Mouse (Mus musculus) hindbrain, embryonic 15.5 days (tissue): ENCODE measurements around the gene Jhy. TPM values are rescaled to one million over a fixed set of nuclear protein-coding genes. Genes with fewer than 3 reads are reported as not detected.

ENCODE experiments used
- ATAC-seq: fragments of 200-750 bp; cut with Nextera tagmentation; 2 replicates; pipeline ENCODE4 v1.8.0; 2017; ENCODE audit warnings: low read depth, moderate number of reproducible peaks, moderate TSS enrichment; ENCODE audit not compliant: low FRiP score
- H3K27ac ChIP-seq: fragments of 300-500 bp; sonication (generic); replicated peaks from 2 replicates; pipeline ENCODE4 v1.5.1; 2015; ENCODE audit warnings: mild to moderate bottlenecking, inconsistent platforms
- H3K27me3 ChIP-seq: fragments of 300-500 bp; sonication (generic); 2 replicates; pipeline ENCODE4 v1.6.1; 2015; ENCODE audit warnings: control low read depth, inconsistent platforms
- H3K36me3 ChIP-seq: fragments of 300-500 bp; sonication (generic); 2 replicates; pipeline ENCODE4 v1.6.1; 2015; ENCODE audit warnings: control low read depth, inconsistent platforms
- H3K4me1 ChIP-seq: fragments of 300-500 bp; sonication (generic); replicated peaks from 2 replicates; pipeline ENCODE4 v1.6.1; 2015; ENCODE audit warnings: control low read depth, inconsistent platforms
- H3K4me2 ChIP-seq: fragments of 300-500 bp; sonication (generic); 2 replicates; pipeline ENCODE4 v1.6.1; 2015; ENCODE audit warnings: moderate library complexity, mild to moderate bottlenecking, inconsistent platforms
- H3K4me3 ChIP-seq: fragments of 300-500 bp; sonication (generic); 2 replicates; pipeline ENCODE4 v1.5.1; 2015; ENCODE audit warnings: mild to moderate bottlenecking, inconsistent platforms
- H3K9ac ChIP-seq: fragments of 300-500 bp; sonication (generic); 2 replicates; pipeline ENCODE4 v1.6.1; 2015; ENCODE audit warnings: inconsistent platforms
- H3K9me3 ChIP-seq: fragments of 300-500 bp; sonication (generic); 2 replicates; pipeline ENCODE4 v1.6.1; 2016; ENCODE audit warnings: control low read depth, inconsistent platforms
- WGBS: fragments of 180-500 bp; shearing (Covaris S2); methylation state at CpG from one replicate; pipeline ENCODE4 v1.1.7; 2015; 5-methylcytosine and 5-hydroxymethylcytosine counted together
- polyA plus RNA-seq: library from polyadenylated mRNA; unstranded; fragments of >200 nt; fragmentation: Nextera tagmentation; extraction: Ambion mirVana; gene quantifications from 2 replicates; pipeline ENCODE4 v1.2.1, GENCODE M21; 2015

Gene Jhy
- polyA plus RNA-seq, 1 experiment from 2014 or later, result 1.3 TPM

- Histone ChIP-seq H3K27ac (no peak overlapping the region), H3K9ac (no peak overlapping the region), H3K4me3 (no peak overlapping the region), H3K9me3 (no peaks in the 10 kb centered on the region), H3K4me2 (no peak overlapping the region), H3K4me1 (peaks cover 23% of the 10 kb centered on the region), H3K36me3 (no peaks in the 10 kb centered on the region), H3K27me3 (peaks cover 78% of the 10 kb centered on the region)
- WGBS, result under 1% methylated on average over 4 of the region's 4 CpGs
- ATAC-seq, result no peak
Observed at GRCm38 (mm10) chr9:40874961-40875360, 89.0 kb downstream of the Jhy start.

DNA sequence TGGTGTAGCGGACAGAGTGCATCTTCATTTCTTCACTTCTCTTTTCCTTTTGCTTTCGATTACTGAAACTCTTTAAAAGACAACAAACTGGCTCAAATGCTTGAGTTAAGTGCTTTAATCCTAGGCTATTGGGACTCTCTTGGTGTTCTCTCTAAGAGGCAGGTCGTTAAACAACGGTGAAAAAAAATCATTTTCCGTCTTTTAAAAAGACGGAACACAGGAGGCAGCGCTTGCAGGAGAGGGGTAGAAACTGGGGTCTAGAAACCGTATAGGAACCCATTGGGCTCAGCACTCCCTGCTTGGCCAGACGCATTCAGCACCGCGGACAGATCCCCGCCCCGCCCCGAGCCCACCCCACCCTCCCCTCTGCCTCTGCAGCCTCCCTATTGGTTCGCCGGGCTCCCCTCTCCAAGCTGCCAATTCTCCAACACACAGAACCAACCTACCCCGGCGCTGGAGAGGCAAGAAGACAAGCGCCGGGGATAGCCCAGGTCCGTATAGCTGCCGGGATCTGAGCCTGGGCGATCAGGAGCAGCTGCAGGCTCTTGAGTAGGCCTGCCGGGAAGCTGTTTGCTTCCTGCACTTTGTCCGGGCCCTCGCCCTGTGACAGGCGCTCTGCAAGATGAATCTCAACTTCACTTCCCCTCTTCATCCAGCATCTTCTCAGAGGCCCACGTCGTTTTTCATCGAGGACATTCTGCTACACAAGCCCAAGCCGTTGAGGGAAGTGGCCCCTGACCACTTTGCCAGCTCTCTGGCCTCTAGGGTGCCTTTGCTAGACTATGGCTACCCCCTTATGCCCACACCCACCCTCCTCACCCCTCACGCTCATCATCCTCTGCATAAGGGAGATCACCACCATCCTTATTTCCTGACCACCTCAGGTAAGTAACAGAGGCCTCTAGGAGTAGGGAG is 90.1 kb downstream of the Jhy start, which contains the start of gene Bsx:
Gene Bsx, plus strand, starts transcription at position 572 of the 915 bp plus-strand sequence.
- WGBS, result 3% methylated on average over 32 of the region's 32 CpGs
- no peak within 1 kb of the TSS for H3K27ac ChIP-seq
- H3K36me3 ChIP-seq, result no peaks in the 10 kb centered on the region
- ATAC-seq, result peak; percentile 70
- H3K27me3 ChIP-seq, result peaks cover 83% of the 10 kb centered on the region
- H3K9ac ChIP-seq, result no peak within 1 kb of the TSS
- H3K9me3 ChIP-seq, result no peaks in the 10 kb centered on the region
- peak within 1 kb of the TSS; percentile 29 for H3K4me2 ChIP-seq
- peak within 1 kb of the TSS; percentile 1; the same call in 1 of the 2 replicates for H3K4me3 ChIP-seq
- peaks cover 23% of the 10 kb centered on the region for H3K4me1 ChIP-seq

DNA sequence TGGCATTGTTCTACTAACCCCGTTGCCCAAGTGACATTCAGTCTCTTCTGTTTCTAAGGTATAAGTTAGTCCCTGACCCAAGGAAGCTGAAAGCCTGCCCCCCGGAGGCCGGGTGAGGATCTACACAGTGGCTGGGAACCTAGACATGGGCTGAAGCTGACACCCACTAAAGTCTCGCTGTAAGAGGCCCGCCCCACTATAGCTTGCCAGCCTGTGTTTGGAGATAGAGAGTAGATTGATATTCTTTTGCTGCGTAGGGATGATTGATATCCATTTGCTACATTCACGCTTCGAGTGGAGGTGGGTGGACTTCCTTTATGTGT is 91.8 kb downstream of the Jhy start:
- H3K27ac ChIP-seq, result no peak overlapping the region
- H3K9me3 ChIP-seq, result no peaks in the 10 kb centered on the region
- peak overlapping the region; percentile 17; the same call in 1 of the 2 replicates for H3K4me3 ChIP-seq
- H3K27me3 ChIP-seq, result peaks cover 83% of the 10 kb centered on the region
- peaks cover 12% of the 10 kb centered on the region; the same call in 1 of the 2 replicates for H3K4me1 ChIP-seq
- 4% methylated on average over 8 of the region's 8 CpGs for WGBS
- no peak for ATAC-seq
- no peak overlapping the region for H3K4me2 ChIP-seq
- no peaks in the 10 kb centered on the region for H3K36me3 ChIP-seq
- H3K9ac ChIP-seq, result no peak overlapping the region

GRCm38 (mm10) chr9:40871369-40872155 is 92.4 kb downstream of the Jhy start:
- Histone ChIP-seq H3K4me1 (peaks cover 12% of the 10 kb centered on the region; the same call in 1 of the 2 replicates), H3K9me3 (no peaks in the 10 kb centered on the region), H3K9ac (no peak overlapping the region), H3K4me2 (peak overlapping the region; percentile 24; the same call in 1 of the 2 replicates), H3K36me3 (no peaks in the 10 kb centered on the region), H3K27me3 (peaks cover 81% of the 10 kb centered on the region), H3K27ac (no peak overlapping the region), H3K4me3 (peak overlapping the region; percentile 17)
- ATAC-seq, result 0 out of 2 replicates have a peak, but pooled peaks have one; percentile 8
- 2% methylated on average over 34 of the region's 34 CpGs for WGBS

GRCm38 (mm10) chr9:40870331-40870730 is 93.6 kb downstream of the Jhy start:
- H3K27ac ChIP-seq, result no peak overlapping the region
- no peaks in the 10 kb centered on the region for H3K36me3 ChIP-seq
- peaks cover 73% of the 10 kb centered on the region for H3K27me3 ChIP-seq
- no peak overlapping the region for H3K4me3 ChIP-seq
- 88% methylated on average over 5 of the region's 5 CpGs for WGBS
- H3K4me1 ChIP-seq, result peaks cover 8% of the 10 kb centered on the region; the same call in 1 of the 2 replicates
- no peak for ATAC-seq
- no peaks in the 10 kb centered on the region for H3K9me3 ChIP-seq
- no peak overlapping the region for H3K9ac ChIP-seq
- no peak overlapping the region for H3K4me2 ChIP-seq

DNA sequence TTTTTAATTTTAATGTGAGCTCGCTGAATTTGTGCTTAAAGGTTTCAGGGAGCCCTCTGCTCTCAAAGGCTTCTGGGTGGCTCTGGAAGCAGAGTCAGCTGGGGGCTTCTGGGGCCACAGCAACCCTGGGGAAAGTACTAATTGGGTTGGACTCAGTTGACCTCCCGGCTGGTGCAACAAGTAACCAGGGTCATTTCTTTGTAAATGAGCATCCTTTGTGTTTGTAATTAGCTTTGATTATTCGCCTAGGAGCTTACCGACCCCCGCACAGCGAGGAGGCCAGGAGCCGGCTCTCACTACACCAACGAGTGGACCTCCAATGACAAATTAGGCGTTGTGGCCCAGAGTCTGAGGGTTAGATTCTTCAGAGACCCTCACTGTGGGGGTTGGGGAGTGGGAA is 104.7 kb downstream of the Jhy start:
- H3K4me1 ChIP-seq, result peaks cover 4% of the 10 kb centered on the region
- no peak overlapping the region for H3K27ac ChIP-seq
- no peak for ATAC-seq
- peak overlapping the region; percentile 30; the same call in 1 of the 2 replicates for H3K9ac ChIP-seq
- peak overlapping the region; percentile 65 for H3K4me2 ChIP-seq
- 2% methylated on average over 9 of the region's 9 CpGs for WGBS
- peaks cover 40% of the 10 kb centered on the region for H3K27me3 ChIP-seq
- peak overlapping the region; percentile 34; the same call in 1 of the 2 replicates for H3K4me3 ChIP-seq
- H3K36me3 ChIP-seq, result no peaks in the 10 kb centered on the region
- no peaks in the 10 kb centered on the region for H3K9me3 ChIP-seq

DNA sequence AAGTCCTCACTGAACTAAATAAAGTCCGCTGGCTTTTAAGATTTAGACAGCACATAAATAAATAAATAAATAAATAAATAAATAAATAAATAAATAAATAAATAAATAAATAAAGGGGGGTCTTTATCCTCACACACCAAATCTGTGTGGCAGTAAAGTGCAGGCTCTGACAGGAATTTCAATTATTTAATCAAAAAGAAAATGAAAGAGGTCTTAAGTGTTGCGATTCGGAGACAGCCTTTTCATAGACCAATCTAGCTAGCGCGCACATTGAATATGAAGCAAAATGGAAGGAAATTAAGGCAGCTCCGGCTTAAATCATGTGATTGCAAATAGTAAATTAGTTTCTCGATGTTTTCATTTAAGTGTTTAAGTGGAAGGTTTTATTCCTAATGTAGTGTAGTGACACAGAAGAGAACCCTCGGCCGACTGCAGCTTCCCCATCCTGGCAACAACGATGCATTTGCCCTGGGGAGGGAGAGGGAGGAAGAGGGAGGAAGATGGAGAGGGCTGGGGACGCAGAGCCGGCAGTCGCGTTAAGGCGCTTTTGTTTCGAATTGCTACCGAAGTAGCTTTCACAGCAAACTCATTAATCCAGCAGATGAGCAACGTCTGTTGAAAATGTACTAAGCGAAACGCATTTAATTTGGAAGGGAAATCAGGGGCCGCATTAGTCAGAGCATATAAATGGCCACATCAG is 105.3 kb downstream of the Jhy start:
- 4% methylated on average over 21 of the region's 21 CpGs for WGBS
- H3K36me3 ChIP-seq, result no peaks in the 10 kb centered on the region
- H3K27ac ChIP-seq, result 0 out of 2 replicates have a peak overlapping the region, but pooled peaks have one; percentile 30
- ATAC-seq, result peak; percentile 74; the same call in 1 of the 2 replicates
- peaks cover 4% of the 10 kb centered on the region for H3K4me1 ChIP-seq
- H3K9ac ChIP-seq, result peak overlapping the region; percentile 30
- peak overlapping the region; percentile 34 for H3K4me3 ChIP-seq
- peak overlapping the region; percentile 65 for H3K4me2 ChIP-seq
- H3K9me3 ChIP-seq, result no peaks in the 10 kb centered on the region
- H3K27me3 ChIP-seq, result peaks cover 40% of the 10 kb centered on the region

GRCm38 (mm10) chr9:40851515-40851914 is 112.4 kb downstream of the Jhy start:
- H3K4me1 ChIP-seq, result peaks cover 11% of the 10 kb centered on the region; the same call in 1 of the 2 replicates
- H3K9me3 ChIP-seq, result no peaks in the 10 kb centered on the region
- H3K4me3 ChIP-seq, result no peak overlapping the region
- ATAC-seq, result no peak
- H3K36me3 ChIP-seq, result no peaks in the 10 kb centered on the region
- H3K9ac ChIP-seq, result no peak overlapping the region
- H3K4me2 ChIP-seq, result no peak overlapping the region
- WGBS, result 25% methylated on average over 2 of the region's 2 CpGs
- 0 out of 2 replicates have a peak, but pooled peaks cover 13% of the 10 kb centered on the region for H3K27me3 ChIP-seq
- no peak overlapping the region for H3K27ac ChIP-seq

Other genes with a start within 250 kb of the Jhy start
- gene Hspa8, start 163.1 kb downstream of the Jhy start, polyA plus RNA-seq, result 3,140 and 3,153 TPM in 2 replicates
- gene Bsx, start 90.0 kb downstream of the Jhy start, polyA plus RNA-seq, result not detected in 2 replicates
- gene Crtam, start 40.5 kb upstream of the Jhy start, polyA plus RNA-seq, result 0.14 and 0.27 TPM in 2 replicates
- gene Ubash3b, start 197.6 kb upstream of the Jhy start, polyA plus RNA-seq, result 24.6 and 27.3 TPM in 2 replicates